Mouse (Mus musculus) lung, postnatal 4 days (tissue): ENCODE data around the gene Smim6.

ENCODE experiments used
- DNase-seq, 2 experiments: peaks; one replicate each; pipeline ENCODE4 v3.0.0; 2021

Gene Smim6

GRCm38 (mm10) chr11:115901338-115902161 lies 10.3 kb upstream of the Smim6 start:
- no peak for DNase-seq

- no peak for DNase-seq
Measured at GRCm38 (mm10) chr11:115902177-115902576, 9.6 kb upstream of the Smim6 start.

- peak; percentile 84 for DNase-seq
Measured at GRCm38 (mm10) chr11:115902831-115903230, 9.0 kb upstream of the Smim6 start.

GRCm38 (mm10) chr11:115903384-115904230 lies 8.2 kb upstream of the Smim6 start:
- peak; percentile 51 to 76 for DNase-seq

- DNase-seq: no peak
Measured at GRCm38 (mm10) chr11:115904231-115904955, 7.4 kb upstream of the Smim6 start.

GRCm38 (mm10) chr11:115904956-115905790 lies 6.6 kb upstream of the Smim6 start:
- peak in 1 of 2 experiments; percentile 71 for DNase-seq

- DNase-seq: no peak
Measured at GRCm38 (mm10) chr11:115906116-115906515, 5.7 kb upstream of the Smim6 start.

- DNase-seq: no peak
Measured at GRCm38 (mm10) chr11:115906521-115906920, 5.3 kb upstream of the Smim6 start.

GRCm38 (mm10) chr11:115911134-115911561 lies 669 bp upstream of the Smim6 start:
- DNase-seq: peak in 1 of 2 experiments; percentile 55

GRCm38 (mm10) chr11:115916579-115916978 lies 4.8 kb downstream of the Smim6 start:
- DNase-seq: peak in 1 of 2 experiments; percentile 8

GRCm38 (mm10) chr11:115918637-115919036 lies 6.8 kb downstream of the Smim6 start:
- DNase-seq: no peak

GRCm38 (mm10) chr11:115919073-115919472 lies 7.3 kb downstream of the Smim6 start:
- no peak for DNase-seq

GRCm38 (mm10) chr11:115920110-115920818 lies 8.4 kb downstream of the Smim6 start:
- DNase-seq: peak in 1 of 2 experiments; percentile 67

GRCm38 (mm10) chr11:115921986-115922385 lies 10.2 kb downstream of the Smim6 start:
- DNase-seq: peak in 1 of 2 experiments; percentile 8

- DNase-seq: no peak
Measured at GRCm38 (mm10) chr11:115929031-115929430, 17.2 kb downstream of the Smim6 start.

- DNase-seq: no peak
Measured at GRCm38 (mm10) chr11:115929818-115930217, 18.0 kb downstream of the Smim6 start.

- DNase-seq: no peak
Measured at GRCm38 (mm10) chr11:115931235-115931634, 19.4 kb downstream of the Smim6 start.

GRCm38 (mm10) chr11:115933108-115933746 lies 21.4 kb downstream of the Smim6 start, which contains the start of the genes Sap30bp and Recql5:
TSS of gene Sap30bp (plus strand) at chr11:115933282.
TSS of gene Recql5 (minus strand) at chr11:115933477.
- DNase-seq: peak; percentile 97 to 98

- DNase-seq: no peak
Measured at GRCm38 (mm10) chr11:115933747-115934110, 21.9 kb downstream of the Smim6 start.

GRCm38 (mm10) chr11:115939690-115940329 lies 28.0 kb downstream of the Smim6 start:
- DNase-seq: peak in 1 of 2 experiments; percentile 66
